In the genomic region with DNA sequence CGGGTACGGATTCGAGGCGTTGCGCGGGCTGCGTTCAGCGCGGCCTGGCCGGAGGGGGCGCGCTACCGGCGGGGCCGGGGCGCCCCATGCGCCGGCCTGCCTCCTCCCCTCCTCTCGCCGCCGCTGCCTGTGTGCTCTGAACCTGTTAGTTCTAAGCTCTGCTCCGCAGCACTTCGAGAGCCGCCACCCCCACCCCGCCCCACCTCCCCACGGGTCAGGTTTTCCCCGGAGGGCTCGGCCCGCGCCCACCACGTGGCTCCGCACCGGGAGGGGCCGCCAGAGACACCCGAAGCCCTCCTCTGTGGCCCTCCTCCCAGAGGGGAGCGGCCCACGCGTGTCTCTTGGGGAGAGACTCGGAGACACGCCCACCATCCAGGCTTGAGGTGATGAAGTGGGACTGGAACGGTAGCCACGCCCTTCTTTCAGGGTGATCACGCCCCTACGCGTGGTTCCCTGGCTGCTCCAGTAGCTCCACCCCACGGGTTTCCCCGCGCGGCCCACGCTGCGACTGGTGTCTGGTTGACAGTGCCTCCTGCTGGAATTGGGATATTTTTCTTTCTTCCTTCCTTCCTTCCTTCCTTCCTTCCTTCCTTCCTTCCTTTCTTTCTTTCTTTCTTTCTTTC, we compare ENCODE assay signal across 8 mouse cellular contexts. TPM values are rescaled to one million over a fixed set of nuclear protein-coding genes. Genes with fewer than 3 reads are reported as not detected.
DNase-seq lines count a peak whose midpoint lies in the region.

A gene (minus strand): TSS at position 332 of the 623 bp plus-strand sequence.

- peaks cover 59% of the 10 kb centered on the region for H3K27me3 ChIP-seq in forebrain, embryonic 10.5 days (ENCODE audit: poor library complexity, severe bottlenecking)

- DNase-seq in CD8-positive naive resting alpha-beta T cell, adult 2 months (ENCODE audit: low read depth in 2 of 2, low spot score in 2 of 2) = peak; percentile 65 to 74
- peak; percentile 66 for DNase-seq in adrenal gland, postnatal 10 days
- peak; percentile 30 for DNase-seq in forebrain, embryonic 10.5 days (ENCODE audit: extremely low spot score, low spot score)
- DNase-seq in induced T-regulatory cell, adult 2 months (ENCODE audit: low read depth) = peak; percentile 94
- DNase-seq in left cerebral cortex, adult 9 months (ENCODE audit: low spot score in 2 of 2) = peak; percentile 89 to 93
- peak; percentile 67 to 71 for DNase-seq in lung, postnatal 4 days
- peak; percentile 90 for DNase-seq in right cerebral cortex, postnatal 14 days
- no peak for DNase-seq in gastrocnemius, adult 18-20 months (ENCODE audit: low spot score)

- no peaks in the 10 kb centered on the region for H3K9me3 ChIP-seq in forebrain, embryonic 10.5 days

- H3K27ac ChIP-seq in forebrain, embryonic 10.5 days = peak within 1 kb of the TSS; percentile 73

- peaks cover 32% of the 10 kb centered on the region for H3K4me1 ChIP-seq in forebrain, embryonic 10.5 days

- H3K4me3 ChIP-seq in forebrain, embryonic 10.5 days = peak within 1 kb of the TSS; percentile 60

- H3K36me3 ChIP-seq in forebrain, embryonic 10.5 days (replicated peaks) = no peaks in the 10 kb centered on the region

- WGBS in forebrain, embryonic 10.5 days = under 1% methylated on average over 51 of the region's 51 CpGs

RNA-seq across cellular contexts. Expression of the gene that starts here (rescaled TPM):
- under 1 TPM; 0.12 to 0.15 TPM for total RNA-seq in adrenal gland, postnatal 10 days (2021)
- polyA plus RNA-seq in forebrain, embryonic 10.5 days (2016; fragmentation: Nextera tagmentation; extraction: Ambion mirVana) = 0.62 and 0.78 TPM in 2 replicates
- not detected for total RNA-seq in gastrocnemius, adult 18-20 months (2021)

Comparison
In these comparisons a context has a peak if more than half of its experiments do, and no peak if none do; other contexts are left out.
1. Peak in DNase-seq in adrenal gland, postnatal 10 days; RNA of the gene not detected or under 1 TPM.
2. Peak in DNase-seq, H3K4me3 ChIP-seq and H3K27ac ChIP-seq in forebrain, embryonic 10.5 days; RNA of the gene not detected or under 1 TPM.